Mouse (Mus musculus): ENCODE data around the gene Fads6.

Gene Fads6

DNA sequence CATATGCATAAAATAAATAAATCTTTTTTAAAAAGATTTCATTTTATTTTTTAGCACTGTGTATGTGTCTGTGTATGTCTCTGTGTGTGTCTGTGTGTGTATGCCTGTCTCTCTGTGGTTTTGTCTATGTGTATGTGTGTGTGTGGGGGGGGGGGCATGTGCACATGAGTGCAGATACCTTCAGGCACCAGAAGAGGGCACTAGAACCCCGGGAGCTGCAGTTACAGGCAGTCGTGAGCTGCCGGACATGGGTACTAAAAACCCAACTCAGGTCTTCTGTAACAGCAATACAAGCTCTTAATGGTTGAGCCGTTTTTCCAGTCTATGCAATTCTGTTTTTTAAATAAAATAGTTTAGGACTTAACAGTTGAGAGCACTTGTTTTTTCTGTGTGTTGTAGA lies 3.3 kb upstream of the Fads6 start:
- DNase-seq (ENCODE audit: low spot score) = no peak

DNA sequence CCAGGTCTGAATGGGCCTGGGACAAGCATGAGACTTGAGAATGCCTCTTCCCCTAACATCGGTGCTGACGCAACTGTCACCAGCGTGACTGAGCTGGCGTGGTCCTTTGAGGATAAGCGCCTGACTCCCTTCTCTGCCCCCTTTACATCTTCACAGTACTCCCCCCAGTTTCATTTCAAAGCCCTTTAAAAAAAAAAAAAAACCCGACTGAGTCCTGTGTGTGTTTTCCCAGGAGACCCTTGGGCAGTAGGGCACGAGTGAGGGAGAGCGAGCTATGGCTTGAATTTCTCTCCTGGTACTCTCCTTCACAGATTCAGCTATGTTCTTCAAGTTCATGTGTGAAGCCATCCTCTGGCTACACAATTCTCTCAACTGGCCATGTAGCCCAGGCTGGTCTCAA lies 697 bp upstream of the Fads6 start:
- no peak for DNase-seq (ENCODE audit: low spot score)

DNA sequence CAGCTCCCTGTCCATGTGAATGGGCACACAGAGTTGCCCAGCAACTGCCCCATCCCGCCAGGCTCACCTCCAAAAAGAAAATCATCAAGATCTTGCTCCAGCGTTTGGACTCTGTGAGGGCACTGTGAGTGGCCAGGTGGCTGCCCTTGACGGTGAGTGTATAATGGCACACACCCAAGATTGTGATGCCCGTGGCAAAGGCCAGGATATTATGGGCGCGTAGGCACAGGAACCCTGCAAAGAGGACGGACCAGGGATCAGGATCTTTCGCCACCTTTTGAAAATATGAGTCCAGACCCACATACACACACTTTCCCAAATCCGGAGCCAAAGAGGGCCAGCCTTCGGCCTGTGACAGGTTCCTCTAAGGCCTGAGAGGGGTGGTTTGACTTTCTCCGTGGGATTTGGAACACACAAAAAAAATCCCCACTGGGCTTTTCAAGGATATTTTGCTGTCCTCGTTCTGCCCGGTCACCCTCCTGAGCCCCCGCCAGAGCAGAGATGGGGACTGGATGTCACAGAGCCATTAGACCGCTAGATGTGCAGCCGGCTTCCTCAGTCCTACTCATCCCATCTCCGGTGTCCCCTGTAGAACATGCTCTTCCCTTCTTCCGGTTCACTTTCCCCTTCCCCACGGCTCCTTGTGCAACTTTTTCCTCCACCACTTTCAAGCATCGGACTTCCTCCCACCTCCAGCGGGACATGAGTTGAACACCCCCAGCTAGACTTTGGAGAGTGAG lies 822 bp downstream of the Fads6 start:
- DNase-seq (ENCODE audit: low spot score) = no peak

DNA sequence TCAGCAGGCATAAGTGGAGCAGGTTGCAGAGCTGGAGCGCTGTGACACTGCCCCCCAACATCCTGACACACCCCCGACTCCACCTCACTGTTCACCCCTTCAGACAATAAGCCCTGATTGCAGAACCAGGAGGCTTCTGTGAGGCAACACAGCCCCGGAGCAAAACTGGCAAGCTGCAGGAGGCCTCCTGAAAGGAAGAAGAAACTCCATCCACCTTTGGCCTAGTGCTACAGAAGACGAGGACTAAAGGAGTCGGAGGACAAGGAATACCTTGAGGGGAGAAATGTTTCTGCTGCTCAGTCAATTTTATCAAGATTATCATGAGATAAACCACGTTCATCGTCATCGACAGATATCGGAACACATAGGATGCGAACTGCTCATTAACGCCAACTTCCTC lies 1.5 kb downstream of the Fads6 start:
- no peak for DNase-seq (ENCODE audit: low spot score)

DNA sequence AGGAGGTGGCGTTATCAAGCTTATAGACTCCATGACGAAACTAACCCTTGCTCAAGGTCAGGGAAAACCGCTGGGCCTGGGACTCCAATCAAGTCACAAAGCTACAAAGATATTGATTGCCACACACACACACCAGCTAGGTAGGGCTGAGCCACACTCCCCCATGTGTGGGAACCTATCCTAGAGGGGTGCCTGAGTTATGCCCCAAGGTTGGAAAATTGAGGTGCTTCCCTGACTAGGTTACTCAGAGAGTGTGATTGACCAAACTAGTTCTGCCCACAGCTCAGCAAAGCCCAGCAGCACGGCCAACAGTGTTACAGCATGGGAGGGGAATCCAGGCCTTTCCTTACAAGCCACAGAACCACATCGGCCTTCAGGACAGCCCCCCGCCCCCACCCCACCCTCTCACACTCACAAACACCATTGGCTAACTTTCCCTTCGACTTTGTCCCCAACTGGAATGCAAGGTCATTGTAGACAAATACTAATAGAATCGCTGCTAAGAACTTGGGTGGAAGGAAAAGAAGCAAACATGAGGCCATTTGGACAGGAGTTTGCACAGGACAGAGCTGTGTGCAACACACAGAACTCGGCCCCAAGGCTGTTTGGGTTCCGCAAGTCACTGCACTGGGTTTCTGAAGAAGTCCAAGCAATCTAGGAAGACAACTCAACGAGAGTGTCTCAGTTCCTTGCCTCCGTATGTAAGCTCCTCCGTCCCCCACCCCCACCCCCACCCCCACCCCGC lies 4.7 kb downstream of the Fads6 start:
- DNase-seq (ENCODE audit: low spot score) = no peak

DNA sequence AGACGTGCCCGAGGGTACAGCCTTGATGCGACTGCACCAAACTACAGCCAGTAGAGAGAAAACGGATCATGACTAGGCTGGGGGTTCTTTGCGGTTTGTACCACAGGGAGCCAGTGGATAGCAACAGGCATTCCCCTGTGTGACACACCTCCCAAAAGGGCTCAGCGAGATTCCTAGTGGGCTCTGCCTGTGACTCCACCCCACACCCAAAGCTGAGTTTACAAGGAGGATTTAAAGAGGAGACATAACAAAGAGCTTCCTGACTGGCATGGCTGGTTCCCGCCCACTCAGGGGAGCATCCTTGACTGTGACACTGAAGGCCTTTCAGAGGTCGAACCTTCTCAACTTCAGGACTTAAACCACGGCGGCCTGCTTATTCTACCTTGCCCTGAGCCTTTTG lies 6.0 kb downstream of the Fads6 start:
- no peak for DNase-seq (ENCODE audit: low spot score)

DNA sequence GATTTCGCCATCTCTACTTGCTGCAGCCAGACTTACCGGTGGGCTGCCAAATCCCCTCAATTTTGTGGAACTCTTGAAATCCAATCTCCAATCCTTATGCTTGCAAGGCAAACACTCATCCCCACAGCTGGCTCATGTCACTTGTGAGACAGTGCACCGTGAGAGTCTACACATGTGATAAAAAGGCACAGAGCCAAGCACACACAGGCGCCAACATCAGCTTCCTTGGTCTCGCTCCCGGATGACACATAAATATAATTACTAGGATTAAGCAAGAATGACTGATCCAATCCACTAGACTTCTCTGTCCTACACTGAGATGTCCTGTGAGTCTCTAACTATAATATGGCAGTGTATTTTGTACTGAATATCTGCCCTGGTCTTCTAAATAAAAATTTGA lies 6.5 kb downstream of the Fads6 start:
- no peak for DNase-seq (ENCODE audit: low spot score)

DNA sequence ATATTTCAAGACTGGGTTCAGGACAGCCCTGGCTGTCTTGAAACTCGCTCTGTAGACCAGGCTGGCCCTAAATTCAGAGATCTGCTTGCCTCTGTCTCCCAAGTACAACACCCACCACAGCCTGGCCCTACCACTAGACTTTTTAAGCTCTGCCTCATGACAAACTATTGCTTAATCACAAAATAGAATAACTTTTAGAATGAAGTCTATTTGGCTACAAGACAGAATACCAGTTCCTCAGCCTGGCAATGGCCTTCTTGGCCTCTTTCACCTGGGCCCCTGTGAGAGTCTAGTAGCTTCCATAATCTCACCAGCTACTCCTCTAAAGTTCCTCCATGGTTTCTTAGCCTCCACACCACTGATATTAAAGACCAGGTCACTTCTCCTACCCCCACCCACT lies 7.1 kb downstream of the Fads6 start:
- no peak for DNase-seq (ENCODE audit: low spot score)

DNA sequence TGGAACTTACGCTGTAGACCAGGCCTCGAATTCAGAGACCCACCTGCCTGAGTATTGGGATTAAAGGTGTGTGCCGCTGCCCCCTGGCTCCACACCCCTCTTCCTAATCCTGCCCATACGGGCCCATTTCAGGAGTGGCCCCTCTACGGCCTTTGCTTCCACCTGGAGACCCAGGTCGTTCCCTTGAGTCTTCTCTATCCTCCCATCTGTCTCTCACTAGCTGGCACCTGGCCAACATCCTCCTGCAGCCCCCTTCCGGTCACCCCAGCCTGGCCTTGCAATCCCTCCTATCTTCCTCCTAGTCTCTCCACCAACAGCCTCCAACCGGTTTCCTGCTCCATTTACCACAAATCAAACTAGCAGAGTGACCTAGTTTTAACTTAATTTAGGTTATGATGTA lies 7.6 kb downstream of the Fads6 start:
- DNase-seq (ENCODE audit: low spot score) = no peak

DNA sequence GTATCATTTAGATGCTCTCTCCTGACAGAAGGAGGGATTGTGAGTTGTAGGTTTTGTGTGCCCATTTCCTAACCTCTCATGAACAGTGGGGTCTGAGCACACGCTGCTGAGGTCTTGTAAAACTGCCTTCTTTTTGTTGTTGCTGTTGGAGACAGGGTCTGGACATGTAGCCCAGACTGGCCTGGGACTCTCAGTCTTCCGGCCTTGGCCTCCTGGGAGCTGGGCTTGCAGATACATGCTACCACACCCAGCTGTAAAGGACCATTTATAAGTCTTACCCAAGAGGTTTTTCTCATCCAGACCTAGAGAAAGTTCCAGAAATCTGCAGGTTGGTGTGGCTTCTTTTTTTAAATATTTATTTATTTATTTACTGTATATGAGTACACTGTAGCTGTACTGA lies 9.2 kb downstream of the Fads6 start:
- DNase-seq (ENCODE audit: low spot score) = no peak

DNA sequence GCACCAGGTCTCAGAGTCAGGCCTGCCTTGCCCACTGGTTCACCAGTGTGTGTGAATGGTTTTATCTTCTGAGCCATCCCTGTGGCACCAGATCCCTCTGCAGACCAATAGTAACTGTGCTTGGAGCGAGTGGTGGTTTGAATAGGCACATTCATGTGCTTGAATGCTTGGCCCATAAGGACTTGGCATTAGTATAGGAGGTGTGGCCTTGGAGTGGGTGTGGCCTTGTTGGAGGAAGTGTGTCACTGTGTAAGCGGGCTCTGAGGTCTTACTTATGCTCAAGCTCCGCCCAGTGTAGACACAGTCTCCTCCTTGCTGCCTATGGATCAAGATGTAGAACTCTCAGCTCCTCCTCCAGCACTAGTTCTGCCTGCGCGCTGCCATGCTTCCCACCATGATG lies 10.1 kb downstream of the Fads6 start:
- peak; percentile 62 for DNase-seq (ENCODE audit: low spot score)

DNA sequence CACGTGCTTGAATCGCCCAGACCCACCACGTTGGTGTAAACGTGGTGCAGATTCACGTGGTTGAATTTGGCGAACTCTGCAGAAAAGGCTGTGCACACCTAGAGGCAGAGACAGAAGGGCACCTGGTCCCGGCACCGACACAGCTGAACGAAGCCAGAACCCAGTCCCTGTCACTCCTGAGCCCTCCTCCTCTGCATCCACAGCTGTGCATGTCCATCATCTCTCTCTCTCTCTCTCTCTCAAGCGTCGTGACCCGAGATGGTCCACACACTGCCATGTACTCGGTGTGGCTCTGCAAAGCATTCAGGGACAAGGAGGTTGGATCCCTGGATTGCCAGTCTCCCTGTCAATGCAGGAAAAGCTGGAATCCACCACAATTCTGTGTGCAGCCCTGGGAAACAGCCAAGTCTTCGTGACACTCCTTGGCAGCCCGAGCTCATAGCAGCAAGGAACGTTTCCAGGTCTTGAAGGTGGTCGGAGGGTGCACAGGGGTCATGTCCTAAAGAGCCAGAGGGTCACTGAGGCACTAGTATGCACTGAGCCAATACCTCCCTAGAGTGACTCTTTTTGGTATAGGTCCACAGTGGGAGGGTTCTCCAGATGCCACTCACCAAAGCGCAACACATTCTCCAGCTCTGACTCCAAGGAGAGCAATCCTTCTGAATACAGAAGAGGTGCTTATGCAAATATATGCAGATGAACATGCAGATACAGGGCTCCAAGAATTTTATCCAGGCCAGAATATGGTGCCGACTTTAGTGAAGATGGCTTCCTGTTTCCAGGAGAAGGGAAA lies 11.1 kb downstream of the Fads6 start:
- no peak for DNase-seq (ENCODE audit: low spot score)

DNA sequence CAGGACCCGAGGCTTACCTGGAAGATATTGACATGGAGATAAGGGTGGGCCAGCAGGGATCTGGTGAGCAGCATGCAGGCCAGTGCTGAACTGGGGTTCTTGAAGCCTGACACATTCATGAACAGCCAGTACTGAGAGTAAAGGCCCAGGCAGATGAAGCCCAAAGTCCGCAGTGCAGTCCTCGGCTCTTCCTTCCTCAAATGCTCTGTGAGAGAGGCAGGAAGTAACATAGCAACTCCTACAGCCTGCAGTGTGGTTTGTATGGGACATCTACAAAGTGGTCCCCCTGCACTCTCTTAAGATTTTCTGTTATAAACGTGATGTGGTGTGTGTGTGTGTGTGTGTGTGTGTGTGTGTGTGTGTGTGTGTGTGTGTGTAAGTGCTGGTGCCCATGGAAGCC lies 12.2 kb downstream of the Fads6 start:
- no peak for DNase-seq (ENCODE audit: low spot score)

DNA sequence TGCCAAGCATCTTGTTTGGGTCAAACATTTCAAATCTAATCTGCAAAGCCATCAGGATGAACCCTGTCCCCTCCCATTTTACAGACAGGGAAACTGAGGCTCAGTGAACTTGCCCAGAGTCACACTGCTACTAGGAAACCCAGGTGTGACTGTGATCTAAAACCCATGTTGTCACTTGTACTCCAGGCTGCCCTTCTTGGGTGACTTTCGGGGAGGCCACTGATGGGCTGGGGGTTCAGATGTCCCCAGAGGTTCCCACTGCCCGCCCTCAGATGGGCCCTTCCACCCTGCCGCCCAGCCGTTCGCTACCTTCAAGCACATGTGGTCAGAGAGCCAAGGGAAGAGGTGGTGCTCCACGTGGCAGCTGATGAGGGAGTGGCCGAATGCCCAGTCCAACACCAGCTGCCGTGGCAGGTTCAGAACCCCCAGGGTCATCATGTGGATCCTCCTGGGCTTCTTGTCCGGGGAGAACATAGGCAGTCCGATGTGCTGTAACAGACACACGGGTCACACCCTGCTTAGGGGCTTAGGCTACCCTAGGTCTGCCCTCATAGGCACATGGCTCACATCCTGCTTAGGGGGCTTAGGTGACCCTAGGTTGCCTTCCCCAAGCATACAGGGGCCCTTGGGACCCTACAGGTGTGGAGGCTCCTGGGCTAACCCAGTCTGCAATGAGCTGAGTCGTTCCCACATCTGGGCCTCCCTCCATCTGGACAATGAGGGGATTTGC lies 13.4 kb downstream of the Fads6 start:
- DNase-seq (ENCODE audit: low spot score) = no peak

DNA sequence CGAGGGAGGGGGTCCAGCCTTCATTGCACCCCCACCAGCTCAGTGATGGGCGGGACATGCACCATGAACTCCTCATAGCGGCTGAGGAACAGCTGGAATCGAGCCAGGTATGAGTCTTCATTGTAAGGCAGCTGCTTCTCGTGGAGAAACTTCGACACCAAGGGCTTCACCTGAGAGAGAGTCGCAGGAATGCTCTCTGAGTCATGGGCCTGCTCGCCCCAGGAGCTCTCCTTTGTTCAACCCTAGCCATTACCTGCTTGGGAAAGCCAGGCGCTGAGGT lies 14.0 kb downstream of the Fads6 start:
- DNase-seq (ENCODE audit: low spot score) = no peak

DNA sequence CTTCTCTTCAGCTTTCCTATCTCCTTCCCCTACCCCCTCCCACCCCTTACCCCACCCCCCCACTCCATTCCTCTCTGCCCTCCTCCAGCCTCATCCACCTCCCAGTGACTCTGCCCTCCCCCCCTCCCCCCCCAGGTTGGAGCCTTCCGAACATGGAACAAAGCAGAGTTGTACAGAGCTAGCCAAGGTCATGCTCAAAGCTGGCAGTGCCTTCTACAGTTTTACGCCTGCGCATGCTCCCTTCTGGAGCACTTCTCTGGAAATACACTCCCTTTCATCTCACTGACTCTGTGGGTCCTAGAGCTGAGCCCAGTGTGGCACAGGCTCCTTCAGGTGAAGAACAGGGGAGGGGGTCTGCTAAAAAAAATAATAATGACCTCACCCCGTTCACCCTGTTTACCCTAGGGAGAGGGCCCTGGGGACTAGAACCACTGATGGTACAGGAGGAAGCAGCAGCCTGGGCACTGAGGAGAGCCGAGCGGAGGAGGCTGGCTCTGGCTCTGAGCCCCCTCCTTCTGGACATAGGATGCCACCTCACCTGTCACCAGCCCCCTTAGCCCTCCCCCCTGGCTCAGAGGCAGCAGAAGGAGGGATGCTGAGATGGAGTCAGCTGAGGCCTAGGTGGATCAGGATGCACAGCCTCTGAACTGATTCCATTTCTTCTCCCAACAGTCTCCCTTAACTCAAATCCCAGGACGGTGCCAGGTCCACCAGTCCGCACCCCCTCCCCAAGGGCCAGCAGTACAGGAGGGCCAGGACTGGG lies 14.6 kb downstream of the Fads6 start:
- DNase-seq (ENCODE audit: low spot score) = peak; percentile 65

DNA sequence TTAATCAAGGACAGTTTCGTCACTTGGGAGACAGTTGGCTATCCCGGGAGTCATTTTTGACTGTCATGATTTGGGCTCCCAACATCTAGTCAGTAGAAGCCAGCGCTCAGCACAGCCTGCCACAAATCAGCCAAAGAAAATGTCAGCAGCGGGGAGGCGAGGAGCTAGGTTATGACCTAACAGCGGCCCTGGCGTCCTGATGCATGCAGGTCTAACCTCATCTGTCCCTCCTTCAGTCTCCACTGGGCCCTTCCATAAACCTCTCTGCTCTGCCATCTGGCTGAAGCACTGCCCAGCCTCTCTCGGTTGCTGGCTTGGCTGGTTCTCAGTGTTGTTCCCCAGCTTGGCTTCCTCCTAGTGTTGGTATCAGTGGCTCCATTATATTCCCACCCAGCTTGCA lies 15.2 kb downstream of the Fads6 start:
- DNase-seq (ENCODE audit: low spot score) = peak; percentile 63

DNA sequence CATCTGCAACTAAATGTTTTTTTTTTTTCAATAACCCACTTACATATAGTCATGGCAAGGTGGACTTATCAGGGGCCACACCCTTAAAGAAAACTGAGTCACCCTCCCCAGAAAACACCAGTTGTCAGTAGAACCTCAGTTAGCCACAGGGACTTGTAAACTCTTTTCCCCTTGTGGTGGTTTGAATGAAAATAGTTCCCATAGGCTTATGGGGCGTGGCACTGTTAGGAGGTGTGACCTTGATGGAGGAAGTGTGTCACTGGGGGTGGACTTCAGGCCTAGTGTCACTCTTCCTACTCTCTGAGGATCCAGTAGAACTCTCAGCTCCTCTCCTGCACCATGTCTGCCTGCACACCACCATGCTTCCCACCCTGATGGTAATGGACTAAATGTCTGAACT lies 17.7 kb downstream of the Fads6 start:
- no peak for DNase-seq (ENCODE audit: low spot score)

DNA sequence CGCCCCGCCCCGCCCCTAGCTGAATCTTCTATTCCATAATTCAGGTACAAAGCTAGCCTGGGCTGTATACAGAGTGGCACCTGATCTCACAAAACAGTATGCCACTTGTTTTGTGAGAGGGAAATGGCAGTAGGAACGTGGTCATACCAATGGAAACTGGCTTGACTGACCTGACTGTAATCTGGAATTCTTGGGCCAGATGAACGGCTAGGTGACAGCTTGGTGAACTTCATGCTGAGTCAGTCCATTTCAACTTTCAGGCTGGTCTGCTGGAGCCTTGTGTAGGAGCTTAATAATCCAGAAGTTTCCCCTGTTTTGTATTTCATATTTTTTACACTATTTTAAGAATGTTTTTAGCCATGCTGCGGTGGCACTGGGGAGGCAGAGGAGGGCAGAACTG lies 19.3 kb downstream of the Fads6 start:
- DNase-seq (ENCODE audit: low spot score) = no peak

DNA sequence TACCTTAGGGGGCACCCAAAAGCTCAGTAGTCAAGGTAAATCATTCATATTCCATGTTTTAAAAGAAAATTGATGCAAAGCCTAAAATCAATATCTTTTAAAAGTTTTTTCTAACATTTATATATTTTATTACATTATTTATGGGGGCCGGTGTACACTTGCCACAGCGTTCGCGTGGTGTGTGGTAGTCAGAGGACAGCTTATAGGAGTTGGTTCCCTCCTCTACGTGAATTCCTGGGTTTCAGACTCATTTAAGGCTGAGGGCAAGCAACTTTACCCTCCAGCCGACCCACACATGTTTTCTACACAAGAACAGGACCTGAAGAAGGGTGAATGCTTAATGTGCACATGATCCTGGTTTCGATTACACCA lies 19.9 kb downstream of the Fads6 start:
- no peak for DNase-seq (ENCODE audit: low spot score)

DNA sequence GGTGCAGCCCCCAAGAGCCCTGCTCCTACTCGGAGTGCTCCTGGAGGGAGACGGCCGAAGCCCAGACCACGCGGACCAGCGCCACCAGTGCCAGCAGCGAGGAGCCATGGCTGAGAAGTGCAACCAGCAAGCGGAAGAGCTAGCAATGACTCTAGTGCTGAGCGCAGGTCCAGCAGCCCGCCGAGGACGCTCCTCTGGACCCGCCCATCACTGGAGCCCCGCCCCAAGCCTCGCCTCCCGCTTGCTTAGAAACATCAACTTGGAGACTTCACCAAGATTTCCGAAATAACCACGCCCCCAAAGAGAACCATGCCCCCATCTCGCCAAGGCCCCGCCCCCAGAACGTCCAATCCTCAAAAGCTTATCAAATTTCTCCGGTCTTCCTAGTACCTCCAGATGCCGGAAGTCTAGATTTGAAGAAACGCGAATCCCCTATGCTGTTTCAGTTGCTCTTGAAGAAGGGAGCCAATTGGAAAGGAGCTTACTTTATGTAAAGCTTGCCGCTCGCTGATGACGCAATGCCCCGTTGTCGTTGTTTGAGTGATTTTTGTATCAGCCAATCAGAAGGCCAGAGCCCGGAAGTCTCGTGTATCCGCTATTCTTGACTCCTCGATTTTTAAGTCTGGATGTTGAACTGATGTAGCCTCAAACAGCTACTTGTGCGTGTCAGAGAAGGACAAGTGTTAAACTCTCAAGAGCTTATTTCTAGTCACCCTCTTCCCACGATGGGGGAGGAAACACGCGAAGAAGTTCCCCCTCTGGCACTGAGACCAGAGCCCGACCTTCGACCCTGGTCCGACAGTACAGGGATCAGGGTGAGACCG lies 20.5 kb downstream of the Fads6 start, which contains the start of gene Fdxr:
Gene Fdxr, minus strand, starts transcription at position 271 of the 824 bp plus-strand sequence.
- DNase-seq (ENCODE audit: low spot score) = peak; percentile 99

Measured in layer of hippocampus, adult 11-12 months (tissue).